Mouse (Mus musculus) CH12.LX (cell line): ENCODE results near the gene Gdpd5.

Experiments used
- BHLHE40 ChIP-seq: IDR thresholded peaks from 2 replicates; pipeline ENCODE4 v1.6.1; 2011; ENCODE audit warnings: mild to moderate bottlenecking, low read depth, low read length, improper control_type of control experiment
- CTCF ChIP-seq, 2 experiments: IDR thresholded peaks in 1 of 2; conservative IDR thresholded peaks in 1 of 2; 2 replicates each; pipeline ENCODE4 v1.5.1; 2011 to 2012; ENCODE audit warnings: low read depth in 2 of 2, low read length in 2 of 2, improper control_type of control experiment in 1 of 2, inconsistent platforms in 1 of 2, mild to moderate bottlenecking in 1 of 2, moderate library complexity in 1 of 2
- E2F4 ChIP-seq: IDR thresholded peaks from 2 replicates; pipeline ENCODE4 v1.6.1; 2011; ENCODE audit warnings: low read depth, low read length, improper control_type of control experiment; ENCODE audit not compliant: insufficient replicate concordance
- ELF1 ChIP-seq: IDR thresholded peaks from 2 replicates; pipeline ENCODE4 v1.6.1; 2014; ENCODE audit warnings: low read depth, mild to moderate bottlenecking, inconsistent platforms, low read length, improper control_type of control experiment
- HCFC1 ChIP-seq: IDR thresholded peaks from 2 replicates; pipeline ENCODE4 v1.6.1; 2012; ENCODE audit warnings: low read depth, mild to moderate bottlenecking, inconsistent platforms, low read length, improper control_type of control experiment
- MAZ ChIP-seq: IDR thresholded peaks from 2 replicates; pipeline ENCODE4 v1.6.1; 2012; ENCODE audit warnings: low read depth, mild to moderate bottlenecking, inconsistent platforms, low read length, improper control_type of control experiment, moderate library complexity
- POLR2AphosphoS2 ChIP-seq: IDR thresholded peaks from 2 replicates; pipeline ENCODE4 v1.6.1; 2011; ENCODE audit warnings: low read depth, low read length, improper control_type of control experiment
- RCOR1 ChIP-seq: conservative IDR thresholded peaks from 2 replicates; pipeline ENCODE4 v1.6.1; 2012; ENCODE audit warnings: low read depth, mild to moderate bottlenecking, inconsistent platforms, low read length, improper control_type of control experiment
- TCF12 ChIP-seq: IDR thresholded peaks from 2 replicates; pipeline ENCODE4 v1.6.1; 2014; ENCODE audit warnings: low read depth, mild to moderate bottlenecking, inconsistent platforms, low read length, improper control_type of control experiment
- ZMIZ1 ChIP-seq: IDR thresholded peaks from 2 replicates; pipeline ENCODE4 v1.6.1; 2012; ENCODE audit warnings: low read depth, mild to moderate bottlenecking, inconsistent platforms, low read length, improper control_type of control experiment

GRCm38 (mm10) chr7:99366716-99367115, 14.5 kb upstream of the Gdpd5 start:
- TF ChIP-seq MAZ = no peak
- TF ChIP-seq CTCF (conservative IDR thresholded peaks at IDR 0.05 in 1 of 2, IDR thresholded peaks at IDR 0.05 in 1 of 2; ENCODE audit: low read depth in 2 of 2, low read length in 2 of 2) = no peak
- no peak for TF ChIP-seq ELF1
- no peak for TF ChIP-seq BHLHE40
- no peak for TF ChIP-seq ZMIZ1
- no peak for TF ChIP-seq POLR2AphosphoS2
- no peak for TF ChIP-seq HCFC1
- no peak for TF ChIP-seq RCOR1
- no peak for TF ChIP-seq E2F4
- no peak for TF ChIP-seq TCF12
